Mouse (Mus musculus) adrenal gland, postnatal 10 days (tissue): ENCODE measurements around the gene 2810006K23Rik. TPM values are rescaled to one million over a fixed set of nuclear protein-coding genes. Genes with fewer than 3 reads are reported as not detected.

Experiments
- DNase-seq: peaks from one replicate; pipeline ENCODE4 v3.0.0; 2021; ENCODE audit warnings: mixed read lengths
- total RNA-seq, 2 experiments: library from RNA; stranded (reverse); gene quantifications; 2 replicates each; pipeline ENCODE4 v1.2.3; 2021

Gene 2810006K23Rik
- total RNA-seq, 2 experiments from 2014 or later, result 11.9 to 15.0 TPM

- no peak for DNase-seq
These were observed 60.0 kb downstream of the 2810006K23Rik start for GRCm38 (mm10) chr5:124387932-124388331.

Other genes starting within 250 kb of the 2810006K23Rik start
- 10 to 100 TPM in 1 of 2 experiments, 1 to 10 TPM in 1; 9.9 to 13.4 TPM for gene Abcb9, start 232.3 kb upstream of the 2810006K23Rik start, total RNA-seq
- 10 to 100 TPM; 31.1 to 36.6 TPM for gene Ogfod2, start 215.8 kb upstream of the 2810006K23Rik start, total RNA-seq
- 10 to 100 TPM; 56.0 to 58.1 TPM for gene Arl6ip4, start 212.0 kb upstream of the 2810006K23Rik start, total RNA-seq
- gene Pitpnm2, start 78.3 kb upstream of the 2810006K23Rik start, total RNA-seq, result 10 to 100 TPM; 40.4 to 53.6 TPM
- 10 to 100 TPM in 1 of 2 experiments, 1 to 10 TPM in 1; 6.1 to 10.1 TPM for gene Mphosph9, start 117 bp upstream of the 2810006K23Rik start, total RNA-seq
- gene Cdk2ap1, start 35.0 kb downstream of the 2810006K23Rik start, total RNA-seq, result 100 to 1,000 TPM; 152 to 162 TPM
- 10 to 100 TPM; 71.7 to 90.6 TPM for gene Sbno1, start 97.9 kb downstream of the 2810006K23Rik start, total RNA-seq
- 100 to 1,000 TPM; 105 to 109 TPM for gene Kmt5a, start 111.8 kb downstream of the 2810006K23Rik start, total RNA-seq
- gene Rilpl2, start 150.3 kb downstream of the 2810006K23Rik start, total RNA-seq, result 10 to 100 TPM; 20.4 to 21.0 TPM
- 10 to 100 TPM; 16.1 to 18.7 TPM for gene Snrnp35, start 155.0 kb downstream of the 2810006K23Rik start, total RNA-seq
- 10 to 100 TPM; 18.2 to 23.4 TPM for gene Rilpl1, start 203.3 kb downstream of the 2810006K23Rik start, total RNA-seq
- 100 to 1,000 TPM; 212 to 221 TPM for gene Tmed2, start 212.6 kb downstream of the 2810006K23Rik start, total RNA-seq
- 10 to 100 TPM; 10.7 to 14.2 TPM for gene Ddx55, start 224.8 kb downstream of the 2810006K23Rik start, total RNA-seq